Mouse (Mus musculus): ENCODE data around the gene Pth1r. TPM values are rescaled to one million over a fixed set of nuclear protein-coding genes. Genes with fewer than 3 reads are reported as not detected.

Gene Pth1r
- polyA plus RNA-seq, 1 experiment from 2014 or later = 21.9 TPM

DNA sequence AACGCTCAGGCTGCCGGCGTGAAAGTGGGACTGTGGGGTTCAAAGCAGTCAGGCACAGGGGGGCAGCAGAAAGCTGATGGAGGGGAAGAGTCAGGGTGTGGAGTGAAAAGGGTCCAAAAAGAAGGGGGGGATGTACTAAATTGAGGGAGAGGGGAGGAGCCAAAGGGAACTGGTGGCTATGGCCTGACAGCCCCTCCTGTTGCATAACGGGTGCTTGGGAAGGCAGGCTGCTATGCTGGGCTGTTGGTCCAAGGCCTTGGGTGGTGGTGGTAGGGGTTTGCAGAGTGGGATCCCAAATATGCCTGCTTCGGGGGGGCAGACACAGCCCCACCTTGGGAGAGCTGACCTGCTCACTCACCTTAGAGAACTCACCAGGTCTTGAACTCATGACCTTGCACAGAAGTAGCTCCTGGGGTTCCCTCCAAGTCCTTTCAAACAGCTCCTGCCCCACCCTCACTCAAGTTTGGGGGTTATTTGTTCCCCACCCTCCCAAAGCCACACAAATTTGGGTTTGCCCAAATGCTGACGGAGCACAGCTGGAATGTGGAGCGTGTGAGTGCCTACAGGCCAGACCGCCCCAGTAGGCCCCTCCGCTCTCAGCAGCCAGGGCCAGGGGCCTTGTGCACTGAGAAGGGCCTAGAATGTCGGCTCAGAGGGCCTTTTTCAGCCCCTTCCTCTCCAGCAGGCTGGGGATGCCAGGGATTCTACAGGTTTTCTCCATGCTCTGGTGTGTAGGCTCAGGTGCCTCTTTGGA, 28.5 kb upstream of the Pth1r start:
- no peak for DNase-seq (ENCODE audit: low spot score)
- Histone ChIP-seq H3K4me1 (replicated peaks; ENCODE audit: control insufficient read depth, insufficient read depth, low read length) (no peaks in the 10 kb centered on the region), H3K36me3 (ENCODE audit: control insufficient read depth, insufficient read depth, low read length) (no peaks in the 10 kb centered on the region), H3K27me3 (ENCODE audit: control insufficient read depth, insufficient read depth, low read length) (no peaks in the 10 kb centered on the region), H3K4me3 (ENCODE audit: low read depth, low read length) (no peak overlapping the region), H3K9ac (ENCODE audit: low read depth, low read length) (no peak overlapping the region), H3K9me3 (ENCODE audit: control insufficient read depth, low read length) (no peaks in the 10 kb centered on the region), H3K4me2 (replicated peaks; ENCODE audit: low read depth, low read length) (no peak overlapping the region), H3K27ac (ENCODE audit: low read depth, low read length) (no peak overlapping the region)
- 80% methylated on average over 10 of the region's 10 CpGs for WGBS
- ATAC-seq (ENCODE audit: low FRiP score) = no peak

DNA sequence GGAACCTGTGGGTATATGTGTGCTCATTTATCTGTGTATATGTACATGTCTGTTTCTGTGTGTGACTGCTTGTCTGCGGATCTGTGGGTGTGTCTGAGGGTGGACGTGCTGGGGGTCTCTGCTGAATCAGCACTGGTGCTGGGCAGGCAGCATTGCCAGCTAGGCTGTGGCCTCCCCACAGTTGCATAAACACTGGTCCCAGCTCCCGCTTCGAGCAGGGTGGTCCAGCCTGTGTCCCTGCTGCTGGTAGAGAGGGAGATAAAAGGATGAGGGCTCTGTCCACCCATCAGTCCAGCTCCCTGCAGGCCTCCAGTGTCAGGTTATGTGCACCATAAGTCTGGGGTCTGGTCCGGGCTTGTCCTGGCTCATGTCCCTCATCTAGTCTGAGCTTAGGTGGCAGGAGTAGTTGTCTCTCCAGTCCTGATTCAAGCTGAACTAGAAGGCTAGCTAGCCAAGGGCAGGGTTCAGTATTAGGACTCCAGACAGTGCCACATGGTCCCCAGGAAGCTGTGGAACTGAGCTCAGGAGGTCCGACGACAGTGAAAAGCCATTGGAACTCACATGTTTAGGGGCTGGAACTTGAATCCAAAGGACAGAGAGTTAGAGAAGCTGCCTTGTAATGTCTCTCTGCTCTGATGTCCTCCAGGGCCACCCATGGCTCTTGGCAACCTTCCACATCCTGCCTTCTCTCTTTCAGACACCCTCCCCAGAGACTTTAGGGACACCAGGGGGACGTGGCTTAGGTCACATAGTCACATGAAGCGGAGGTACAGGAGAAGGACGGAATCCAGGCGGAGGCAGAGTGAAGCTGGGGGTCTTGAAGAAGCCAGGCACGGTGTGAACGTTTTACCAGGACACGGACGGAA, 27.7 kb upstream of the Pth1r start:
- no peak overlapping the region for H3K9ac ChIP-seq (ENCODE audit: low read depth, low read length)
- no peak for ATAC-seq (ENCODE audit: low FRiP score)
- no peaks in the 10 kb centered on the region for H3K36me3 ChIP-seq (ENCODE audit: control insufficient read depth, insufficient read depth, low read length)

DNA sequence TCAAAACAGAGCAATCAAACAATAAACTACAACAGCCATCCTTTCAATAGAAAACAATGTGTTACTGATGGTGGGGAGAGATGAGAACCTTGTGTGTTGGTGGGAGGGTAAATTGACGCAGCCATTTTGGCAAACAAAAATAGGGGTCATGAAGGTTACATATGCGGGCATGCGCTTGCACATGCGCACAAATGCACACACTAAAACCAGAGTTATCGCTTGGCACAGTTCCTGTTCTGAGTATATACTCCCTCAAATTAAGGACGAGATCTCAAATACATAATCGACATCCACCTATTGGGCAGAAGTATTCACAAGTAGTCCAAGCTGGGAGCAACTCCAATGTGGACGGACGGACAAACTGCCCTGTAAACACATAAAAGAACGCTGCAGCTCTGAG, 25.4 kb upstream of the Pth1r start:
- no peaks in the 10 kb centered on the region for H3K4me1 ChIP-seq (replicated peaks; ENCODE audit: control insufficient read depth, insufficient read depth, low read length)
- WGBS = 96% methylated on average over 10 of the region's 10 CpGs
- DNase-seq (ENCODE audit: low spot score) = no peak
- no peaks in the 10 kb centered on the region for H3K9me3 ChIP-seq (ENCODE audit: control insufficient read depth, low read length)
- no peaks in the 10 kb centered on the region for H3K27me3 ChIP-seq (ENCODE audit: control insufficient read depth, insufficient read depth, low read length)
- ATAC-seq (ENCODE audit: low FRiP score) = no peak
- no peak overlapping the region for H3K4me3 ChIP-seq (ENCODE audit: low read depth, low read length)
- no peaks in the 10 kb centered on the region for H3K36me3 ChIP-seq (ENCODE audit: control insufficient read depth, insufficient read depth, low read length)
- no peak overlapping the region for H3K4me2 ChIP-seq (replicated peaks; ENCODE audit: low read depth, low read length)
- no peak overlapping the region for H3K9ac ChIP-seq (ENCODE audit: low read depth, low read length)
- no peak overlapping the region for H3K27ac ChIP-seq (ENCODE audit: low read depth, low read length)

More for the DNA sequence above, 27.7 kb upstream of the Pth1r start:
- no peak for DNase-seq (ENCODE audit: low spot score)
- Histone ChIP-seq H3K27me3 (ENCODE audit: control insufficient read depth, insufficient read depth, low read length) (no peaks in the 10 kb centered on the region), H3K4me1 (replicated peaks; ENCODE audit: control insufficient read depth, insufficient read depth, low read length) (no peaks in the 10 kb centered on the region), H3K9me3 (ENCODE audit: control insufficient read depth, low read length) (no peaks in the 10 kb centered on the region), H3K4me3 (ENCODE audit: low read depth, low read length) (no peak overlapping the region), H3K4me2 (replicated peaks; ENCODE audit: low read depth, low read length) (no peak overlapping the region), H3K27ac (ENCODE audit: low read depth, low read length) (no peak overlapping the region)
- WGBS = 78% methylated on average over 15 of the region's 15 CpGs

DNA sequence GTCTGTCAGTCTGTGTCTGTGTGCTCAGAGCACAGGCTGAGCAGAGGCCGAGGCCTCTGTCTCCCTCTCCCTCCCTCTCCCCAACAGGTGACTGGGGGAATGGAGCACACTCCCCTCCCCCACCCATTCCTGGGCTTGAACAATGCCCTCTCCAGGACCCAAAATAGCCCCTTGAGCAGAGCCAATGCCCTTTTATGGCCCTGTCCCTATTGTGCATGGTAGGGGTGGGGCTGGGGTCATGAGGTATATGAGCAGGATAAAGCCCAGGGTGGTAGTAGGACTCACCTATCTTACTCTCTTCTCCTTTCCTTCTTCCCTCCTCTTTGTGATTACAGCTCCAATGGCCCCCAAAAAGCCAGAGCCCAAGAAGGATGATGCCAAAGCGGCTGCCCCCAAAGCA, 16.5 kb upstream of the Pth1r start:
- ATAC-seq (ENCODE audit: low FRiP score) = no peak
- H3K4me2 ChIP-seq (replicated peaks; ENCODE audit: low read depth, low read length) = no peak overlapping the region
- no peaks in the 10 kb centered on the region for H3K4me1 ChIP-seq (replicated peaks; ENCODE audit: control insufficient read depth, insufficient read depth, low read length)
- no peak overlapping the region for H3K4me3 ChIP-seq (ENCODE audit: low read depth, low read length)
- 58% methylated on average over 2 of the region's 2 CpGs for WGBS
- H3K9me3 ChIP-seq (ENCODE audit: control insufficient read depth, low read length) = no peaks in the 10 kb centered on the region
- H3K27me3 ChIP-seq (ENCODE audit: control insufficient read depth, insufficient read depth, low read length) = no peaks in the 10 kb centered on the region
- DNase-seq (ENCODE audit: low spot score) = no peak
- H3K9ac ChIP-seq (ENCODE audit: low read depth, low read length) = no peak overlapping the region
- no peaks in the 10 kb centered on the region for H3K36me3 ChIP-seq (ENCODE audit: control insufficient read depth, insufficient read depth, low read length)
- H3K27ac ChIP-seq (ENCODE audit: low read depth, low read length) = no peak overlapping the region

DNA sequence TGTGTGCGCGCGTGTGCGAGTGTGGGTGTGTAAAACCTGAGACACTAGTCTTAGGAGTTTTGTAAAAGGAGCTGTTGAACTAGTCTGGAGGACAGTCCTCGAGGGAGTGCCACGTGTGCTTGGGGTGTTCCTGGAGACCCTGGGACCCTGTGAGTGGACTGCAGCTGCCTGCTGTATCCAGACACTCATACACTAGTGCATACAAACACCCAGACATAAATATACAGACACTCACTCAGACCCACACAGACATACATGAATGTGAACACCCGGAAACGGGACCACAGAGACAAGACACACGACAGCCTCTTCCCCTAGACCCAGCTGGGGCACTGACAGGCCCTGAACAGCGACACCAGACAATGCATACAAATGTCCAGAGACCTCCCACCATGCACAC, 15.8 kb upstream of the Pth1r start:
- H3K9me3 ChIP-seq (ENCODE audit: control insufficient read depth, low read length) = no peaks in the 10 kb centered on the region
- no peaks in the 10 kb centered on the region for H3K27me3 ChIP-seq (ENCODE audit: control insufficient read depth, insufficient read depth, low read length)
- DNase-seq (ENCODE audit: low spot score) (no peak), ATAC-seq (ENCODE audit: low FRiP score) (no peak)
- no peaks in the 10 kb centered on the region for H3K4me1 ChIP-seq (replicated peaks; ENCODE audit: control insufficient read depth, insufficient read depth, low read length)
- H3K27ac ChIP-seq (ENCODE audit: low read depth, low read length) = no peak overlapping the region
- 81% methylated on average over 10 of the region's 10 CpGs for WGBS
- no peak overlapping the region for H3K4me2 ChIP-seq (replicated peaks; ENCODE audit: low read depth, low read length)
- no peak overlapping the region for H3K4me3 ChIP-seq (ENCODE audit: low read depth, low read length)
- no peaks in the 10 kb centered on the region for H3K36me3 ChIP-seq (ENCODE audit: control insufficient read depth, insufficient read depth, low read length)
- H3K9ac ChIP-seq (ENCODE audit: low read depth, low read length) = no peak overlapping the region

DNA sequence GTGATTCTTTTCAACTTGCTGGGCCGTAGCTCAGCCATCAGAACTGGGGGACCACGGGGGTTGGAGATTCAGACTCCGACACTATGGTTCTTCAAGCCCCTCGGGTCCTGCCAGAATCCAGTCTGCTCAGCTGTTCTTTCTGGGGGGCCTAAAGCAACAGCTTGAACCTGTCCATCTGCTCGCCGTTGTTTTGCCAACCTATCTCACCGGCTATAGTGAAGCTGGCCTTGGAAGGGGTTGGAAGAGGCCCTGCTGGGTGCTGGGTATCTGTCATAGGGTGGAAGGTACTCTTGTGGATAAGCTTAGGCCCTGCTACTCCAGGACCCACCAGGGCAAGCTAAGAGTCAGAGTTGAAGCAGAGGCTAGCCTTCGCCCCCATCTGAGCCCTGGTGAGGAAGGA, 13.9 kb upstream of the Pth1r start:
- H3K4me1 ChIP-seq (replicated peaks; ENCODE audit: control insufficient read depth, insufficient read depth, low read length) = no peaks in the 10 kb centered on the region

DNA sequence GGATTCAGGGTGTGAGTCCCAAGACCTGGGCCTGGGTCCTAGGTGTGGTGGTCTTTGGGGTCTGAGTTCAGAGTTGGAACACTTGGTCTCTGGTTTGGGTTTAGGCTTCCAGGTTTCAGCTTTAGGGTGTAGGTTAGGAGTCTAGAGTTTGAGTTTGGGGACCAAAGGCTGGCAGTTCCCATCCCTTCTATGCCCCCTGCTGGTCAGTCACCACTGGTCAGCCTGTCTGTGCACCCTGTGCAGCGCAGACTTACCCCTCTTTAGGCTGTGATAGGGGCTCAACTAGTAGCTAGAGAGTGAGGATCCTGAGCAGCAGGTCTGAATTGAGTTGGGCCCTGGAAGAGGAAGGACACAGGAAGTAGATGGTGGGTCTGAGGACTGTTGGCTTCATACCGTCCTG, 12.3 kb upstream of the Pth1r start:
- no peak overlapping the region for H3K9ac ChIP-seq (ENCODE audit: low read depth, low read length)
- H3K36me3 ChIP-seq (ENCODE audit: control insufficient read depth, insufficient read depth, low read length) = no peaks in the 10 kb centered on the region
- DNase-seq (ENCODE audit: low spot score) = peak; percentile 70
- 56% methylated on average over 2 of the region's 2 CpGs for WGBS
- H3K4me1 ChIP-seq (replicated peaks; ENCODE audit: control insufficient read depth, insufficient read depth, low read length) = no peaks in the 10 kb centered on the region
- no peaks in the 10 kb centered on the region for H3K27me3 ChIP-seq (ENCODE audit: control insufficient read depth, insufficient read depth, low read length)
- no peak overlapping the region for H3K4me3 ChIP-seq (ENCODE audit: low read depth, low read length)
- H3K27ac ChIP-seq (ENCODE audit: low read depth, low read length) = no peak overlapping the region
- no peak for ATAC-seq (ENCODE audit: low FRiP score)
- no peak overlapping the region for H3K4me2 ChIP-seq (replicated peaks; ENCODE audit: low read depth, low read length)
- no peaks in the 10 kb centered on the region for H3K9me3 ChIP-seq (ENCODE audit: control insufficient read depth, low read length)

More for the DNA sequence above, 13.9 kb upstream of the Pth1r start:
- DNase-seq (ENCODE audit: low spot score) (no peak), ATAC-seq (ENCODE audit: low FRiP score) (no peak)
- no peak overlapping the region for H3K4me3 ChIP-seq (ENCODE audit: low read depth, low read length)
- no peaks in the 10 kb centered on the region for H3K36me3 ChIP-seq (ENCODE audit: control insufficient read depth, insufficient read depth, low read length)
- 80% methylated on average over 8 of the region's 8 CpGs for WGBS
- no peaks in the 10 kb centered on the region for H3K27me3 ChIP-seq (ENCODE audit: control insufficient read depth, insufficient read depth, low read length)
- no peaks in the 10 kb centered on the region for H3K9me3 ChIP-seq (ENCODE audit: control insufficient read depth, low read length)
- no peak overlapping the region for H3K9ac ChIP-seq (ENCODE audit: low read depth, low read length)
- no peak overlapping the region for H3K27ac ChIP-seq (ENCODE audit: low read depth, low read length)
- no peak overlapping the region for H3K4me2 ChIP-seq (replicated peaks; ENCODE audit: low read depth, low read length)

DNA sequence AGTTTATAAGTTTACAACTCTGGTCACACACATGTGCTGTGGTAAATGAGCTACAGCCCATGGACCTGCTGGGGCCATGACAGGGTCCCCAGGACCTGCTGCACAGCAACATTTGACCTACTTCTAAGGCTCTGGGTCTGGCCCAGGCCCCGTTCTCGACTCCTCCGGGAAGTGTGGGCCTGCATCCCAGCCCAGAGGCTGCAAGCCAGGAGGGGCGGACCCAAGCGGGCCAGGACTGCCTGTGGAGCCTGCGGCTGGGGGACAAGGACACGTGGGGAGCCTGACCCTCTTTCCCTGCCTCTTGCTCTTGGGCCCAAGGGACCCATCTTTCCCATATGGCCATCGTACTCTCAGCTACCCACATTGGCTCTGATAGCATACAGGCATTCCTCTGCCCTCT, 11.7 kb upstream of the Pth1r start:
- H3K4me2 ChIP-seq (replicated peaks; ENCODE audit: low read depth, low read length) = no peak overlapping the region
- 72% methylated on average over 8 of the region's 8 CpGs for WGBS
- no peaks in the 10 kb centered on the region for H3K36me3 ChIP-seq (ENCODE audit: control insufficient read depth, insufficient read depth, low read length)
- no peak overlapping the region for H3K9ac ChIP-seq (ENCODE audit: low read depth, low read length)
- ATAC-seq (ENCODE audit: low FRiP score) = no peak
- H3K27me3 ChIP-seq (ENCODE audit: control insufficient read depth, insufficient read depth, low read length) = no peaks in the 10 kb centered on the region
- DNase-seq (ENCODE audit: low spot score) = no peak
- H3K4me3 ChIP-seq (ENCODE audit: low read depth, low read length) = no peak overlapping the region
- no peaks in the 10 kb centered on the region for H3K9me3 ChIP-seq (ENCODE audit: control insufficient read depth, low read length)
- no peaks in the 10 kb centered on the region for H3K4me1 ChIP-seq (replicated peaks; ENCODE audit: control insufficient read depth, insufficient read depth, low read length)
- no peak overlapping the region for H3K27ac ChIP-seq (ENCODE audit: low read depth, low read length)

DNA sequence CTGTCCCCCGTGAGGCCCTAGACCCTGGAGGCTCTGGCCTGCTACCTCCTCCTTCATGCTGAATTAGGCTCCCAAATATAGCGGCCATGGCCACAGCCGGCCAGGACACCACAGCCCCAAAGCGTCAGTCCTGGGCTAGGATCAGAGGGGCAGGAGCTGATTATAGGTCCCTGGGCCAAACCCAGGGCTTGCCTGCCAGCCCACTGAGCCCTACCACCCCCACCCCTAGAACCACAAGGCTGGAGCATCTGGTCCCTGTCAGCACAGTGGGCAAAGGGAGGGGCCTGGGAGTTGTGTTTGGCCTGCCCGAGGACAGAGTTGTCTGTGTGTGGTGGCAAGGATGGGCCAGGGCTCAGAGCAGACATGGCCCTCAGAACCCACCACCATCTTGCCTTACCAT, 10.9 kb upstream of the Pth1r start:
- no peaks in the 10 kb centered on the region for H3K36me3 ChIP-seq (ENCODE audit: control insufficient read depth, insufficient read depth, low read length)
- H3K27ac ChIP-seq (ENCODE audit: low read depth, low read length) = no peak overlapping the region
- H3K27me3 ChIP-seq (ENCODE audit: control insufficient read depth, insufficient read depth, low read length) = no peaks in the 10 kb centered on the region
- ATAC-seq (ENCODE audit: low FRiP score) = no peak
- H3K4me1 ChIP-seq (replicated peaks; ENCODE audit: control insufficient read depth, insufficient read depth, low read length) = no peaks in the 10 kb centered on the region
- no peak overlapping the region for H3K4me3 ChIP-seq (ENCODE audit: low read depth, low read length)
- 81% methylated on average over 5 of the region's 5 CpGs for WGBS
- no peaks in the 10 kb centered on the region for H3K9me3 ChIP-seq (ENCODE audit: control insufficient read depth, low read length)
- no peak for DNase-seq (ENCODE audit: low spot score)
- H3K4me2 ChIP-seq (replicated peaks; ENCODE audit: low read depth, low read length) = no peak overlapping the region
- no peak overlapping the region for H3K9ac ChIP-seq (ENCODE audit: low read depth, low read length)

Measured in hindbrain, embryonic 11.5 days (tissue).